Mouse (Mus musculus): Measurements from ENCODE around the gene Nxnl2. TPM values are rescaled to one million over a fixed set of nuclear protein-coding genes. Genes with fewer than 3 reads are reported as not detected.

Gene Nxnl2
- polyA plus RNA-seq, 1 experiment, result 0.43 TPM

DNA sequence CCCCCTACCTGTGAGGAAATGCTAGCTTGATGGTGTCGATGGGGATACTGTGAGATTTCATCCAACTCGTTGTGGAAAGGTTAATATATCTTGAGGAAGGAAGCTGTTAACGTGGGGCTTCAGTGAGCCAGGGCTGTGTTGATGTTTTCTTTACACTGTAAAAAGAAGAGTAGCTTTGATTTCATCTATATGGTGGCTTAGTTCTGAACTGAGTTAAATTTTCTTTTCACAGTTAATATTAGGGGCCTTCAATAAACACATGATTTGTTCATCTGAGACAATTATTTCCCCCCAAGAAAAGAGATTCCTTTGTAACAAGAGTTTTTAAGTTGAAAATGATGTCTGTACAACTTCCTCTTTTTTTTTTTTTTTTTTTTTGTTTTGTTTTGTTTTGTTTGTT is 13.5 kb upstream of the Nxnl2 start:
- TF ChIP-seq CTCF (IDR thresholded peaks at IDR 0.05; ENCODE audit: borderline replicate concordance, insufficient read depth, low read depth, low read length), result no peak
- TF ChIP-seq POLR2A (IDR thresholded peaks at IDR 0.05; ENCODE audit: borderline replicate concordance, insufficient read depth, low read length), result no peak
- DNase-seq, result no peak
- WGBS, result 95% methylated on average over 3 of the region's 3 CpGs
- H3K4me1 ChIP-seq (ENCODE audit: control insufficient read depth, insufficient read depth, low read length), result no peaks in the 10 kb centered on the region; the same call in 1 of the 2 replicates
- H3K4me3 ChIP-seq (replicated peaks; ENCODE audit: insufficient read depth, low read depth, low read length), result no peak overlapping the region
- no peak overlapping the region for H3K27ac ChIP-seq (ENCODE audit: insufficient read depth, low read length)
- H3K27me3 ChIP-seq (ENCODE audit: control insufficient read depth, insufficient read depth, low read length), result no peaks in the 10 kb centered on the region

DNA sequence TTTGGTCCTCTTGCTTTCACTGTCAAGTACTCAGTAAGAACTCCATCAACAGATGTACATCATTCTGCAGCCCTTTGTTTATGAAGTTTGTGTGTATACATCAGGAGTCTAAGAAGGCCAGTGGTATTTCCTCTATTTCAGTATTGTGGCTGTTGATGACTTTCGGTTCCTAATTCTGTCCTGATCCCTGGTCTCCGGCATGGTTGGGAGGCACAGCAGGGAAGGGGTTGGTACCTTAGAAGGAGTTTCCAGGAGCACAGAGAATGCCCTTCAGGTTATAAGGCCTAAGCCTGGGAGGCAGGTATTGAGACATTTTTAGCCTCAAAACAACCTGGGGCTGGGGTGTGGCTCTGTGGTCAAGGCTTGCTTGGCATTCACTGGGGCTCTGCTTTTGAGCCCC is 9.2 kb upstream of the Nxnl2 start:
- H3K4me1 ChIP-seq (ENCODE audit: control insufficient read depth, insufficient read depth, low read length), result no peaks in the 10 kb centered on the region; the same call in 1 of the 2 replicates
- no peak overlapping the region for H3K4me3 ChIP-seq (replicated peaks; ENCODE audit: insufficient read depth, low read depth, low read length)
- no peak overlapping the region for H3K27ac ChIP-seq (ENCODE audit: insufficient read depth, low read length)
- TF ChIP-seq POLR2A (IDR thresholded peaks at IDR 0.05; ENCODE audit: borderline replicate concordance, insufficient read depth, low read length) (no peak), CTCF (IDR thresholded peaks at IDR 0.05; ENCODE audit: borderline replicate concordance, insufficient read depth, low read depth, low read length) (no peak)
- DNase-seq, result no peak
- H3K27me3 ChIP-seq (ENCODE audit: control insufficient read depth, insufficient read depth, low read length), result no peaks in the 10 kb centered on the region
- 73% methylated on average over 2 of the region's 2 CpGs for WGBS

DNA sequence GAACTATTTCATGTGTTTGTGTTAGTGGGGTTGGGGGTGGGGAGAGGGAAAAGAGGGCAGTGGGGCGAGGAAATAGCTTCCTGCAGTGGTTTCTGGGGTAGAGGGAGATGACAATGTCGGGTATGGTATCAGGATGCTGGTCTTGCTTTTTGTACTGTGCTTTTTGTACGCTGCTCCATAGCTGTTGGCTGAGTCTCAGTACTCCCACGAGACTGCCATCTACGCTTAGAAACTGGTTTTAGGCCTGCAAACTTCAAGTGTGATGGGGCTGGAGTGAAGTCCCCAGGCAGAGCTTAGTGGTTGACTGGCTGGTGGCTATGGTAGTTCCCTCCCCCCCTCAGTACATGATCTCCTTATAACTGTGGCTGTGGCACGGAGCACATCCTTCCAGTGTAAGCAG is 8.6 kb upstream of the Nxnl2 start:
- TF ChIP-seq POLR2A (IDR thresholded peaks at IDR 0.05; ENCODE audit: borderline replicate concordance, insufficient read depth, low read length) (no peak), CTCF (IDR thresholded peaks at IDR 0.05; ENCODE audit: borderline replicate concordance, insufficient read depth, low read depth, low read length) (no peak)
- Histone ChIP-seq H3K4me1 (ENCODE audit: control insufficient read depth, insufficient read depth, low read length) (no peaks in the 10 kb centered on the region; the same call in 1 of the 2 replicates), H3K4me3 (replicated peaks; ENCODE audit: insufficient read depth, low read depth, low read length) (no peak overlapping the region), H3K27ac (ENCODE audit: insufficient read depth, low read length) (no peak overlapping the region), H3K27me3 (ENCODE audit: control insufficient read depth, insufficient read depth, low read length) (no peaks in the 10 kb centered on the region)
- no peak for DNase-seq
- WGBS, result 87% methylated on average over 6 of the region's 6 CpGs

DNA sequence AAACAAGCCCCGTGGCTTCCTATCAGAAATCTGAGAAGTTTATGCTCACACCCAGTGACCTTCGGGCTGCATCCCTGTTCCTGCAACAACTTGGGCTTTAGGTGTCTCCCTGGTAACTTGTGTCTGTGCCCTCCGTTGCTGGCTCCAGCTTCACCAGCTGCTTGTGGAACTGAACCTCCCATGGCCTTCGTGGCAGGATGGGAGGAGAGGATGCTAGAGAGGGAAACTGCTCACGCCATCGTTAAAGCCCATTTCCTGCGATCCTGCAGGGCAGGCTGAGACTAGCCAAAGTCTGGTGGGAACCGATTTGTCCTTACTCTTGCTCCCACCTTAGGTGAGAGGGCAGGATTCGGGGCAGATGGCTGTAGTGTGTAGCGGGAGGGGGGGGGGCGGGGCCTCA is 4.1 kb upstream of the Nxnl2 start:
- DNase-seq, result no peak
- no peak overlapping the region for H3K4me3 ChIP-seq (replicated peaks; ENCODE audit: insufficient read depth, low read depth, low read length)
- H3K27ac ChIP-seq (ENCODE audit: insufficient read depth, low read length), result no peak overlapping the region
- 72% methylated on average over 11 of the region's 11 CpGs for WGBS
- TF ChIP-seq CTCF (IDR thresholded peaks at IDR 0.05; ENCODE audit: borderline replicate concordance, insufficient read depth, low read depth, low read length), result no peak
- no peak for TF ChIP-seq POLR2A (IDR thresholded peaks at IDR 0.05; ENCODE audit: borderline replicate concordance, insufficient read depth, low read length)
- no peaks in the 10 kb centered on the region for H3K27me3 ChIP-seq (ENCODE audit: control insufficient read depth, insufficient read depth, low read length)
- no peaks in the 10 kb centered on the region; the same call in 1 of the 2 replicates for H3K4me1 ChIP-seq (ENCODE audit: control insufficient read depth, insufficient read depth, low read length)

DNA sequence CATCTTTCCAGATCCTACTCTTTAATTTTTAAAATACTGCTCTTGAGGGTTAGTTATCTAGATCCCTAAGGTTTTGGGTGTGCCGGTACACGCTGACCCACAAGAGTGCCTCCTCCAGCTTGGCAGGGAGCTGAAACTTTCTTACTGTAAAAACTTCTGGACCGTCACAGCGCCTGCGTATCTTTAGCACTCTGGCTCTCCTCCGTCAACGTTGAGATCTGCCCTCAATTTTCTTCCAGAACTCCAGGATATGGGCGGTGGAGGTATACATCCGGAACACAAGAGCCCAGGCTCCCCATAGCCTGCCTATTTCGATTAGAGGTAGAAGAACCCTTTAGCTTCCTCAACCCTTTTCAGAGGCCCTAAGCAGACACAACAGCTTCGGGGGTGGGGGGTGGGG is 607 bp upstream of the Nxnl2 start:
- DNase-seq, result no peak
- WGBS, result 43% methylated on average over 11 of the region's 11 CpGs
- no peak overlapping the region for H3K4me3 ChIP-seq (replicated peaks; ENCODE audit: insufficient read depth, low read depth, low read length)

DNA sequence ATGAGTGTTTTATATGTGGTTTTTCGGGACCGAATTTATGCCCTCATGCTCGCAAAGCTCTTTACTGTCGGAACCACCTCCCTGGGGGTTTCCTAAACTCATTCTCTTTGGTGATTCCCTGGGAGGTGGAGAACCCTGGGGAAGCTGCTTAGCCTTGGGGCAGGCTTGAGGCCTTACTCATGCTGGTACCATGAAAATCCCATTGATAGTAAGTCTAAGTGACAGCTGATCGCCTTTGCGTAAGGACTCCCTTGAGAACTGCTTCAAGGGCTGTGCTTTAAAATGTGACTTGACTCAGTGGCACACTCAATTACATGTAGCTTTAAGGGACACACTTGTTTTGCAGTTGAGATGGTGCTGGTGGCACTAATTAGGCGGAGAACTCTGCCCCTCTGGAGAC is 1.8 kb downstream of the Nxnl2 start:
- no peak for DNase-seq
- Histone ChIP-seq H3K27ac (ENCODE audit: insufficient read depth, low read length) (no peak overlapping the region), H3K4me3 (replicated peaks; ENCODE audit: insufficient read depth, low read depth, low read length) (no peak overlapping the region), H3K4me1 (ENCODE audit: control insufficient read depth, insufficient read depth, low read length) (no peaks in the 10 kb centered on the region; the same call in 1 of the 2 replicates), H3K27me3 (ENCODE audit: control insufficient read depth, insufficient read depth, low read length) (no peaks in the 10 kb centered on the region)
- 88% methylated on average over 7 of the region's 7 CpGs for WGBS
- TF ChIP-seq POLR2A (IDR thresholded peaks at IDR 0.05; ENCODE audit: borderline replicate concordance, insufficient read depth, low read length) (no peak), CTCF (IDR thresholded peaks at IDR 0.05; ENCODE audit: borderline replicate concordance, insufficient read depth, low read depth, low read length) (no peak)

More for the DNA sequence above, 607 bp upstream of the Nxnl2 start:
- Histone ChIP-seq H3K27ac (ENCODE audit: insufficient read depth, low read length) (no peak overlapping the region), H3K27me3 (ENCODE audit: control insufficient read depth, insufficient read depth, low read length) (no peaks in the 10 kb centered on the region), H3K4me1 (ENCODE audit: control insufficient read depth, insufficient read depth, low read length) (no peaks in the 10 kb centered on the region; the same call in 1 of the 2 replicates)
- TF ChIP-seq POLR2A (IDR thresholded peaks at IDR 0.05; ENCODE audit: borderline replicate concordance, insufficient read depth, low read length) (no peak), CTCF (IDR thresholded peaks at IDR 0.05; ENCODE audit: borderline replicate concordance, insufficient read depth, low read depth, low read length) (no peak)

DNA sequence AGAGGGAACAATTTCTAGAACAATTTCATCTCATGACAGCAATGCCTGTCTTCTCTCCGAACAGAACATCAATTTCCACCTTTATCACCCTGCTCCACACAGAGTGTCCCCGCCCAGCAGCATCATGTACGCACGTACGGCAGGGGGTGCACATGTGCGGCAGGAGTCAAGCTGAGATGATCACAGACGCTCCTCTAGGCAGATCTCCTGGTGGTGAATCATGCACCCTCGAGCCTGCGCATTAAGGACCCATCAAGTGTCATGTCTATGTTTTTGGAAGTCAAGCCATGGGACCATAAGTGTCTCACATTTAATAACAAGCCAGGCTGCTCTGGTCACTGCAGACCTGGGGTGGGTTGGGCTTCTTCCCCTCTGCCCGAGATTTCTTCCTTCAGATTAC is 8.1 kb downstream of the Nxnl2 start:
- TF ChIP-seq CTCF (IDR thresholded peaks at IDR 0.05; ENCODE audit: borderline replicate concordance, insufficient read depth, low read depth, low read length) (no peak), POLR2A (IDR thresholded peaks at IDR 0.05; ENCODE audit: borderline replicate concordance, insufficient read depth, low read length) (no peak)
- H3K27ac ChIP-seq (ENCODE audit: insufficient read depth, low read length), result no peak overlapping the region
- 49% methylated on average over 10 of the region's 10 CpGs for WGBS
- no peak overlapping the region for H3K4me3 ChIP-seq (replicated peaks; ENCODE audit: insufficient read depth, low read depth, low read length)
- no peaks in the 10 kb centered on the region for H3K27me3 ChIP-seq (ENCODE audit: control insufficient read depth, insufficient read depth, low read length)
- no peak for DNase-seq
- H3K4me1 ChIP-seq (ENCODE audit: control insufficient read depth, insufficient read depth, low read length), result no peaks in the 10 kb centered on the region

DNA sequence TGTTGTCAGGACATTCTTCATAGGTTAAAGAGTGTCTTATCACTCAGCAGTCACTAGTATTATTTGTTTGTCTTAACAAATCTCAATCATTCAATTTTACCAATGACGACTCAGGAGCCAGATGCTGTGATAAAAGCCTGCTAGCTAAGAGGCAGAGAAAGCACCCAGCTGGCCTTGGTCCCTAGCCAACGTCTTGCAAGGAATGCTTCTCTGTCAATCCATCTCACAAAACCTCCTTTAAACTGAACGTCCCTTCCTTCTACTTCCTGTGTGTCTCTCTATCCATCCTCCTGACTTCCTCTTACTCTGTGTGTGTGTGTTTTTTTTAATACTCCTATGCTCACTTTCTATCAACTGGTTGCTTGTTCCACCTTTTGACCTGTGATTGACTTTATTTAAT is 8.5 kb downstream of the Nxnl2 start:
- H3K4me3 ChIP-seq (replicated peaks; ENCODE audit: insufficient read depth, low read depth, low read length), result no peak overlapping the region
- H3K4me1 ChIP-seq (ENCODE audit: control insufficient read depth, insufficient read depth, low read length), result no peaks in the 10 kb centered on the region
- TF ChIP-seq POLR2A (IDR thresholded peaks at IDR 0.05; ENCODE audit: borderline replicate concordance, insufficient read depth, low read length) (no peak), CTCF (IDR thresholded peaks at IDR 0.05; ENCODE audit: borderline replicate concordance, insufficient read depth, low read depth, low read length) (no peak)
- no peak for DNase-seq
- 12% methylated on average over 3 of the region's 3 CpGs for WGBS
- H3K27ac ChIP-seq (ENCODE audit: insufficient read depth, low read length), result no peak overlapping the region
- no peaks in the 10 kb centered on the region for H3K27me3 ChIP-seq (ENCODE audit: control insufficient read depth, insufficient read depth, low read length)
